Mouse (Mus musculus) gonadal fat pad, adult 2 months (tissue): ENCODE data around the gene Gmfg. TPM values are rescaled to one million over a fixed set of nuclear protein-coding genes. Genes with fewer than 3 reads are reported as not detected.

Experiments
- DNase-seq: peaks from one replicate; pipeline ENCODE4 v3.0.0-alpha.2; 2012; ENCODE audit warnings: low read depth
- polyA plus RNA-seq: library from polyadenylated mRNA; depleted of rRNA; stranded (reverse); fragments of >200 nt; gene quantifications from 2 replicates; pipeline ENCODE4 v1.2.3, GENCODE M21; 2012

Gmfg gene
- polyA plus RNA-seq, 1 experiment, result 10.3 TPM

DNA sequence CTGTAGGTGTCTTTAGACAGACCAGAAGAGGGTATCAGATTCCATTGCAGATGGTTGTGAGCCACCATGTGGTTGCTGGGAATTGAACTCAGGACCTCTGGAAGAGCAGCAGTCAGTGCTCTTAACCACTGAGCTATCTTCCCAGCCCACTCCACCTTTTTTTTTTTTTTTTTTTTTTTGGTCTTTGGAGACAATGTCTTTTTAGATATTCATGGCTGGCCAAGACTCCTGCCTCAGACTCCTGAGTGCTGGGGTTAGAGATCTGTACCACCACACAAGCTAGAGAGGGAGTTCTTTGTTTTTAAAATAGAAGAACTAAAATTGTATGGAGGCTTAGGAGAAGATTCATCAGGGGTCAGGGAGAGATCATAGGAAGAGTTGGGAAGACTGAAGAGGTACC, 717 bp downstream of the Gmfg start:
- no peak for DNase-seq

- no peak for DNase-seq
Measured at GRCm38 (mm10) chr7:28438771-28439170, 1.5 kb downstream of the Gmfg start.

GRCm38 (mm10) chr7:28440739-28441138, 3.5 kb downstream of the Gmfg start:
- no peak for DNase-seq

- DNase-seq, result no peak
Measured at GRCm38 (mm10) chr7:28441776-28442485, 4.7 kb downstream of the Gmfg start.

DNA sequence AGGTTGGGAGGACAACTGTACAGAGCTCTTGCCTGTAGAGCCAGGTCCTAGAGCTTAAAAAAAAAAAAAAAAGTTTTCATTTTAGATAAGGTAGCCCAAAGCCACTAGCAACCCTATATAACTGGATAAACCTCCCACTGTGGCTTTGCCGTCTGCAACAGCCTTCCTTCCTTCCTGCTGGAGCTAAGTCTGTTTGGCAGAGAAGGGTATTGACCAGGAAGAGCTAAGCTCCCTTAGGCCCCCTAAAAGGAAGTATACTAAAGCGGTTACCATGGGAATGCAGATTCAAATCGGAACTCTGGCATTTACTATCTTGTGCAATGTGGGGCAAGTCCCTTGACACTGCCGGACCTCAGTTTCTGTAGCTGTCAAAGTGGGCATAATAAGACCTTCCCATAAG, 5.4 kb downstream of the Gmfg start:
- no peak for DNase-seq

DNA sequence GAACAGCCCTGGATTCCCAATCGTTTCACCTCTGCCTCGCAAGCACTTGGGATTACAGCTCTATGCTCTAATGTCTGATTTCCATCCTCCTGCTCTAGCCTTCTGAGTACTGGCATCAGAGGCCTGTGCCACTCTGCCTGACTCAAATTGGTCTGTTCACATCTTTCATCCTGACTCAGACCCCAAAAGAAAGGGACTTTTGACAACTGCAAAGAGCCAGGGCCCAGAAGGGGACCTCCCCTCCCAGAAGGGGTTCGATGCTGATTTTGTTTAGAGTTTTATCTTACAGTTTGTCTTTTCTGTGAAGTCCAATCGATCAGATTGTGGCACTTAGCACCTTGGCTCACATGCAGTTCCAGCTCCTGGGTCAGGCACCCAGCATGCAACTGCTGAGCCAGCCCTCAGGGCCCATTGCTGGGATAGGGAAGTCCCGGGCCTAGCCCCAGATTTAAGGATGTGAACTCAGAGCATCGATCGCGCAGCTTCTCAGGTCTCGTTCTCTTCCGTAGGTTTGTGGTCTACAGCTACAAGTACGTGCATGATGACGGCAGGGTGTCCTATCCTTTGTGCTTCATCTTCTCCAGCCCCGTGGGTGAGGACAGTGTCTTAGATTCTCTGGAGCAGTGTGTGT, 7.2 kb downstream of the Gmfg start:
- DNase-seq, result no peak

- DNase-seq, result no peak
Measured at GRCm38 (mm10) chr7:28446446-28446845, 9.2 kb downstream of the Gmfg start.

DNA sequence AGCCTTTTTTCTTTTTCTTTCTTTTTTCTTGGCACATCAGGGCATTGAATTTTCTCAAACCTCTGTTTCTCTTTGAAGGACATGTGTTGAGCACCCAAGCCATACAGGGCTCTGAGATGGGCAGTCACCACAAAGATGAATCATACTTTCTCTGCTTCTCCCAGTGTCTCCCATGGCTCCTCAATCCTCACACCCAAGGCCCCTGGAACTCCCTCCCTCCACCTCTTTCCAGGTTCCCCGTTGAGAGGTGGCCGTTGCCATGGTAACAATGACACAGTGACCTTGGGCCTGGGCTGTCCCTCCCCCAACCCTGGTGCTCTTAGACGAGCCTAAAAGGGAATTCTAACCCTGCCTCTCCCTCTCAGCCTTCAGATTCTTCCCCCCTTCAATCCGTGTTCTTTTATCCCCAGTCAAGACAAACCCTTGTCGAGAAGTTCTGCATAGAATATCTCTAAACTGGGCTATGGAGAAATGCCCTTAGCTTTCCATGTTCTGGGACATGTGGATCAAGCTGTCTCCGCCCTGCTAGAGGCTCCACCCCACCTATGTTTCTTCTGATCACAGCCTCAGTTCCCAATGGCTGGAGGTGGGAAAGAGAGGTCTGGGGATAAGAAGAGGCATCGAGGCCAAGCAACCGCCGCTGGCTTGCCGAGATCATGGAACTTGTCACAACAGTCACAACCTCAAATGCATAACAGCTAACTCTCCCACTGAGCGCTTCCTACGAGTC, 10.0 kb downstream of the Gmfg start:
- no peak for DNase-seq

DNA sequence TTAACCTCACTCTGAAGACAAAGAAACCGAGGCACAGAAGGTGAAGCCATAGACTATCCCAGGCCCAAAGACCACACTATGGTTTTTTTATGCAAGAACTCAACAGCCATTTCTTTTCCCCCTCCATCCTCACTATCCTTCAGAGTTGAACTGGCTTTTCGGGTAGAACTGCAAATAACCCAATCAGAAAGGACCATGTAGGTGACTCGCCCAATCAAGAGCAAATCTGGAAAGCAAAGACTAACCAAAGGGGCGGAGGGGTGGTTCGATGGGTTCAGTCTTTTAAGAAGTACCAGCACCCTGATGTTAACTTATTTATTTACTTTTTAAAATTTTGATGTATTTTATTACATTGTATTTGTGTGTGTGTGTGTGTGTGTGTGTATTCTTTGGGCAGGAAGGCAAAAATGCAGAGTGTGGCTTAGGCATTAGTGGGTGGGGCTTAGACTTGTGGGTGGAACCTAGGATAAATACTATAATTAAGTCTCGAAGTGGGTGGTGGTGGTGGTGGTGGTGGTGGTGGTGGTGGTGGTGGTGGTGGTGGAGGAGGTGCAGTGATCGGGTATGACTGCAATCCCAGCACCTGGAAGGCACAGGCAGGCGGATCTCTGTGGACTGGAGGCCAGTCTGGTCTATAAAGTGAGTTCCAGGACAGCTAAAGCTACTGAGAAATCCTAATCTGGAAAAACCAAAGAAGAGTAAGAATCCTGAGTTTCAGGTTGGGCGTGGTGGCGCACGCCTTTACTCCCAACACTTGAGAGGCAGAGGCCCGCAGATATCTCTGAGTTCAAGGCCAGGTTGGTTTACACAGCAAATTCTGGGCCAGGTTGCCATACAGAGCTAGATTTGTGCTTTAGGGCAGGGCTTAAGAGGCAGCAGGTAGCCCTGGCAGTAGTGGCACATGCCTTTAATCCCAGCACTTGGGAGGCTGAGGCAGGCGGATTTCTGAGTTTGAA, 10.9 kb downstream of the Gmfg start:
- no peak for DNase-seq

GRCm38 (mm10) chr7:28451531-28452360, 14.5 kb downstream of the Gmfg start, which contains the start of gene Lrfn1:
Lrfn1 (plus strand) TSS chr7:28451980.
- DNase-seq, result no peak

GRCm38 (mm10) chr7:28452361-28453005, 15.2 kb downstream of the Gmfg start:
- no peak for DNase-seq

DNA sequence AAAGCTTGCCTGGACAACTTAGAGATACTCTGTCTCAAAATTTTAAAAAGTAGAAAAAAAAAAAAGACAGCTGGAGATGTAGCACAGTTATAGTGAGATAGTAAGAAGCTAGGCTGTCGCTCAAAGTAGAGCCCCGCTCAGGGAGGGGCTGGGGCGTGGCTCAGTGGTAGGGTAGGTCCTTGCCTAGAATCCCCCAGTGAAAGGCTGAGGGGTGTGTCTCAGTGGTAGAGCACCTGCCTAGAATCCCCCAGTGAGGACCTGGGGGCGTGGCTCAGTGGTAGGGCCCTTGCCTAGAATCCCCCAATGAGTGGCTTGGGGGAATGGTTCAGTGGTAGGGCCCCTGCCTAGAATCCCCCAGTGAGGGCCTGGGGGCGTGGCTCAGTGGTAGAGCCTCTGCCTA, 23.1 kb downstream of the Gmfg start:
- DNase-seq, result no peak

DNA sequence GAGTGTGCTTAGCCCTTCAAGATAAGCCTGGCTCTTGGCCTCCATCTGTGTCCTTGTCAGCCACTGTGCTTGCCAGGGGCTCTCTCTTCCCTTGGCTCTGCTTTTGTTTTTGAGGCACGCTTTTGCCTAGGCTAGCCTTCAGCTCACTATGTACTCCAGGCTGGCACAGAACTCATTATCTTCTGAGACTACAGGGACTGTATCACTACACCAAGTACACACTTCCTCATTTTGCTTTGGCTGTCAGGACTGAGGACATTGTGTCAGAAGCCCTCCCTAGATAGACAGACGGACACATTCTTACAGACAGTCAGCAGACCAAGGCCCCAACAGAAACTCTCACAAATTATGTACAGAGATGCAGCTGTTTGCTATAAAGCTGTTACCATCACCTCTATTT, 25.5 kb downstream of the Gmfg start:
- no peak for DNase-seq

GRCm38 (mm10) chr7:28464416-28465212, 27.4 kb downstream of the Gmfg start:
- DNase-seq, result peak; percentile 57

GRCm38 (mm10) chr7:28466721-28467212, 29.5 kb downstream of the Gmfg start:
- no peak for DNase-seq

DNA sequence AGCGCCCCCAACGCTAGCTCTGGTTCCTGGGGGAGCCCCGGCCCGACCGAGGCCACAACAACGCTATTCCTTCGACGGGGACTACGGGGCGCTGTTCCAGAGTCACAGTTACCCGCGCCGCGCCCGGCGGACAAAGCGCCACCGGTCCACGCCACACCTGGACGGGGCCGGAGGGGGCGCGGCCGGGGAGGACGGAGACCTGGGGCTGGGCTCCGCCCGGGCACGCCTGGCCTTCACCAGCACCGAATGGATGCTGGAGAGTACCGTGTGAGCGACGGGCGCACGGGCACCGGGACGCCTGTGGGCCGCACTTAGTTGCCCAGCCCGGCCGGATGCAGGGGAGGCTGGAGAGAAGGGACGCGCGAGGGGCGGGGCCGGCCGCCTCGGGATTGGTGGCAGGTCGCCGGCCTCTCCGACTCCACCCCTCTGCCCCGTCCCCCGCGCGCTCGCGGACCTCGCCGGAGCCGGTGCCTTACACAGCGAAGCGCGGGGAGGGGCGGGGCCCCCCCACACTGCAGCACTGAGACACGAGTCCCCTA, 30.0 kb downstream of the Gmfg start:
- DNase-seq, result no peak

GRCm38 (mm10) chr7:28476191-28476590, 38.9 kb downstream of the Gmfg start:
- DNase-seq, result no peak

DNA sequence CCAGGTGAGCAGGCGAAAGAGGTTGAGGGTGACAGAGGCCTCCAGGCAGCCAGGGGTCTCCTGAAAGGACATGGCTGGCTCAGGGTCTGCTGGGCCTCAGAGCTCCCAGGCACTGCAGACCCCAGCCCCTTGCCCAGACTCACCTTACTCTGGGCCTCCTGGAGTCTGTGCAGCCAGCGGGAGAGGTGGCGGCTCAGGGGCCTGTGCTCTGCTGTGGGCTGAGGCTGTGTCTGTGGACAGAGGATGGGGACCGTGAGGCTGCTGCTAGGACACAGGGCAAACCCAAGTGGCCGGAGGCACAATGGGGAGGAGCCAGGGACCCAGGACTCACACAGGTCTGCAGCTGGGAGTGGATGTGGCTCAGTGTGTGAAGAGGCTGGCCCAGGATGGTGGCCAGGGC, 40.1 kb downstream of the Gmfg start:
- no peak for DNase-seq

GRCm38 (mm10) chr7:28478854-28479253, 41.6 kb downstream of the Gmfg start:
- DNase-seq, result no peak
